Mouse (Mus musculus) C3H10T1/2 (cell line): Measurements from ENCODE around the gene Mvb12a. TPM values are rescaled to one million over a fixed set of nuclear protein-coding genes. Genes with fewer than 3 reads are reported as not detected.

Experiments
- polyA plus RNA-seq, 2 experiments: library from polyadenylated mRNA; unstranded; fragments of >200 nt; fragmentation: generic; extraction: Trizol; gene quantifications; one replicate each; pipeline ENCODE4 v1.2.1; 2012; ENCODE audit warnings: missing spikeins in 2 of 2

The Mvb12a gene
- polyA plus RNA-seq, result 100 to 1,000 TPM; 101 to 142 TPM

DNA sequence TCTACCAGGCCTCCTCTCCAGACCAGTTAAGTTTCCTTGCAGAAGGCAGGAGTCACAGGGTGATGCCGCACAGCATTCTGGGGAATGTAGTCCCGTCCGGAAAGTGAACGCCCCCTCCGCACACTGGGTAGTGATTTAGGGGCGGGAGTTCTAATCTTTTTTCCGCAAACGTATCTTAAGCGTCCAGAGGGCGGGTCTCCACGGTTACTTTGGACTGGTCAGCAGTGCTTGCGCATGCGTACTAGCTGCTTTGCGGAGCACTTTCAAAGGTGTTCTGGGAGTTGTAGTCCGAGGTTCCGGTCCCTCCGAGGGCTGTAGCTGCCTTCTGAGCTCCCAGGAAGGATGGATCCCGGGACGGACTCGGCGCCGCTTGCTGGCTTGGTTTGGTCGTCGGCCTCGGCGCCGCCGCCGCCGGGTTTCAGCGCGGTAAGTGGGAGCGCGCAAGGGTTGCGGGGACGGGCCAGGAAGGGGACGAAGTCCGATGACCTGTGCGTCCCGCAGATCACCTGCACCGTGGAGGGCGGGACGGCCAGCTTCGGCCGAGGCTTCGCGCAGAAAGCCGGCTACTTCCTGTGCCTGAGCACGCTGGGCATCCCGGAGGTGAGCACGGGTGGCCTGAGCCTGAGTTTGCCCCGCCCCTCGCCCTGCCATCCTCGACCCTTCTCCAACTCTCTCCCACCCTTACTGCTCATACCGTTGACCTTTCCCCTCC is at the start of gene Mvb12a:
Gene Mvb12a (plus strand): TSS at position 291 of the 712 bp plus-strand sequence.

DNA sequence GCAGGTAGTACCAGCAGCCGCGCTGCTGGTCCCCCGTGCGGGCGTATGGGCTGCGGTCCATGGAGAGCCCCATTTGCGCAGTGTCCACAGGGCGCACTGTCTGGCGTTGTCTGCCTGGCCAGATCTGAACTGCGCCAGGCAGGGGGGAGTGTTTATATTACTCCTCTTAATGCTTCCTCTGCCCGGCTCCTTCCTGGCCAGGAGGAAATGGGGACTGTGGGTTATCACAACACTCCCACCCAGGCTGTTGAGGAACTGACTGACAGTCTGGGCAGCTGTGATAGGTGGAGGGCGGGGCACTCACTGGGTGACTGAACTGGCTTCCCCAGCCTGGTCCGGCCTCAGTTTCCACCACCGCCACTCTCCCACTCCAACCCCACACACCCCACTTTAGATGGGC is 31.1 kb upstream of the Mvb12a start, which contains the start of gene Plvap:
Gene Plvap (minus strand): TSS at position 109 of the 400 bp plus-strand sequence.

DNA sequence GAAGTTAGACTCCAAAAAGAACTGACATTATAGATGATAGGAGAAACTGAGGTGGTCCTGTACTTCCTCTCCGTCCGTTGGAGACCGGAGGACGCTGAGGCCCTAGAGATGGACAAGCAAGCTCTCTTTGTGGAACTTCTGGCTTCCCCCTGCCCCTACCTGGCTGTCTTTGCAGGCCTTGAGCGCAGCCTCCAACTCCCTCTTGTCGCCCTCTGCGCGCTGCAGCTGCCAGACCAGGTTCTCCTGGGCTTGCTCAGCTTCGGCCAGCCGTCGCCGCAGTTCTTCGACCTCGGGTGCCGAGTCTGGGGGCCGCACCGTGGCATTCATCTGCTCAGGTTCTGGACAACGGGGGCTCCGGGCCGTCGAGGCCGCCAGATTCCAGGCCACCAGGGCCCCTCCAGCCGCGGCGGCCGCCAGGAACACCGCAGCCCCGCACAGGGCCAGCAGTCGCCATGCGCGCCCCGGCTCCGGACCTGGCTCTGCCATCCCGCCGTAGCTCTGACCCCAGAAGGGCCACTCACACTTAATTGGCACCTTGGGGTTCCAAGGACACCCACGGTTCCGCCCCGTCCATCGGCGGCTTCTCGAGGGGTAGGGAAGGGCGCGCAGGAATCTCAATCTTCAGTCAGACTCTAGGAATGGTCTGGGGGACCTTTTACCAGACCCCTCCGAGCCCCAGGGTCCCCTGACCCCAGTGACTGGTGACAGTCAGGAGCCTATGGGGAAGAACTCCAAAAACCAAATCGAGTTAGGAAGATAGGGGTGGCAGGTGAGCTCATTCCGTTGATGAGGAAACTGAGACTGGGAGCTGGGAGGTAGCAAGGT is 17.3 kb upstream of the Mvb12a start, which contains the start of gene Ccdc194:
Gene Ccdc194 (minus strand): TSS at position 486 of the 825 bp plus-strand sequence.

GRCm38 (mm10) chr8:71537028-71537867 is 5.5 kb upstream of the Mvb12a start, which contains the start of gene Bst2:
Gene Bst2, minus strand, starts transcription at chr8:71537456.

DNA sequence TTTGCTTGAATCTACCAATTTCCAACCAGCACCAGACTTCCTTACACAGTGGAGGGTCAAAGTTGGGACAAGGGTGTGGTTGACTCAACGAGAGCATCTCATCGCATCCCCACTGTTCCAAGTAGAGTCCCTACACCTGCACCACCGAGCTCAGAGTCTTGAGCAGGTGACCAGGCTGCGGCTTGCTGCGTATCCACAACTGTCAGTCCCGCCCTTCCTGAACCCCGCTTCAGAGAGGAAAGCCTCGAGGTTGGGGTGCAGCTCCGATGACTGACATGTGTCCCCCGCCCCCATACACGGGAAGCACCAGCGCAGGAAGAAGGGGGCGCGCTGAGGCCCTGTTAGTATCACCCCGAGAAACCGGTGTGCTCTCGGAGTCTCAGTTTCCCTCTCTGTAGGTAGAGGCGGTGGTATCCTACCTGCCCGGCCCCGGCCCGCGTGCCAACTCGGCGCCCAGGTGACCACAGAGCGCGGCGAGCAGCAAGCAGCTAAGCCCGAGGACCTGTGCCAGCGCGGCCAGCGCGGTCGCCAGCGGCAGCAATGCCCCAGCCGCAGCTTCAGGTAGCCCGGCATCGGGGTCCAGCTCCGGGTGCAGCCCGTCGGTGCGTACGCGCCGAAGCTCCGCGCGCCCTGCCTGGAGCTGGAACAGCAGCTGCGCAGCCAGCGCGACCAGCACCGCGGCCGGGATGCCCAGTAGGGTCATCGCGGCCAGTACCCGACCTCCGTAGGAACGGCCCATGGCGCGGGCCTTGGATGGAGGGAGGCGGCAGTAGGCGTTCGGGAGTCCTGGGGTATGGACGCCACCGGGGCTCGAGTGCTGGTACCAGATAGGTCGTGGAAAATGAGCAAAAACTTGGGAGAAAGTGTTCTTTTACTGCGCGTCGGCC is 15.6 kb downstream of the Mvb12a start, which contains the start of gene Tmem221:
Gene Tmem221 (minus strand): TSS at position 801 of the 887 bp plus-strand sequence.

GRCm38 (mm10) chr8:71566501-71566900 is 23.8 kb downstream of the Mvb12a start, which contains the start of gene Nxnl1:
Gene Nxnl1, minus strand, starts transcription at chr8:71566601.

DNA sequence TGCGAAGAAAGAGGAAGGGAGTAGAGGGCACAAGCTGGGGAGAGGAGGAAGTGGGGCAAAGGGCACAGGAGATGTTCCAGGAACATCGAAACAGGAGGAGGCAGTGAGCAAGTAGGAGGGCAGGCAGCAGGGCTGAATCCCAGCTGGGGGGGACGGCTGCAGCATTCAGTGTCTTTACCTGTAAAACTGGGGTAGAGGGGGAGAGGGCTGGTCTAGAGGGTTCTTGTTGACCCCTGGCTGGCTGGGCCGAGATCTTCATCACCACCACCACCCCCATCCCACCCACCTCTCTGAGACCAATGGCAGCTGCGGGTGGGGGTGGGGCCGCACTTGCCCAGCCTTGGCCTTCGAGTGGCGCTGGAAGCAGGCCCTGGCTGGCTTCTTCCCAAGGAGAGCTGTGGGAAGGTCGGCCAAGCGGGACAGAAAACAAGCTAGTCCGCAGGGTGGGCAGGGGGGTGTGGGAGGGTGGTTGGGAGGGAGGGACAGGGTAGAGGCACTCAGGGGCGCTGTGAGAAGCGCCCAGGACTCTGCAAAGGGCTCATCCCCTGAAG is 25.7 kb downstream of the Mvb12a start, which contains the start of gene Slc27a1:
Gene Slc27a1 (plus strand): TSS at position 496 of the 551 bp plus-strand sequence.

DNA sequence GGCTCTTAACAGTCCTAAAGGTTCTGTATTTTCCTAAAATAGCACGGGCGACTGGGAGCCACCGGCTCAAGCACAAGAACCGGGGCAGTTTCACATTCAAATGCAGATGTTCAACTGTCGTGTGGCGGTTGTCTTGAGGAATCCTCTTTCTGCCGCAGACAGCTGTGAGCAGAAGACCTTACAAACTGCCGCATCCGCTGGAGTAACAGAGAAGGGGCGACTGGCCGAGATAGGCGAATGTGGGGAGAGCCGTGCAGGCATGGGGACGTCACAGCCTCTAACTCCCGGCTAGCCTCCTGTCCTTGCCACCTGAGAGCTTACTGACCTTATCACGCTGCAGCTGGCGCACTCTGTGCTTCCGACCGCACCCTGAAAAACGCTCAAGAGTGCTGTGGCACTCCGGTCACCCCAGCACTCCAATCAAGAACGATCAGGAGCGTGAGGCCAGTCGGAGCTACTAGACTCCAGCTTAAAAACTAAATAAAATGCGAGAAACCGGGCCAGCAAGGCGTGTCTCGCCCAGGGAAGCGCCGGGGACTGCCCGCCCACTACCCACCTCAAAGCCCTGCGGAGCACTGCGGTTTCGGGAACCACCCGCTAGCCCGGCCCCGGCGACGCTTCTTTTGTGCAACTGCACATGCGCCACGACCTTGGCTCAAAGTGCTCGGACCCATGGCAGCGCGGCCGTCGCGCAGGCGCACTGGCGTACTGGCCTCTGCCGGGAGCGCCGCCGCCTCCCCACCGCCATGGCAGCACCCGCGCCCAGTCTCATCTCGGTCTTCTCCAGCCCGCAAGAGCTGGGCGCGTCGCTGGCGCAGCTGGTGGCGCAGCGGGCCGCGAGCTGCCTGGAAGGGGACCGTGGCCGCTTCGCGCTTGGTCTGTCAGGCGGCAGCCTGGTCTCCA is 49.0 kb downstream of the Mvb12a start, which contains the start of gene Pgls:
Gene Pgls (plus strand): TSS at position 706 of the 903 bp plus-strand sequence.

GRCm38 (mm10) chr8:71597451-71597850 is 54.7 kb downstream of the Mvb12a start, which contains the start of gene Fam129c:
Gene Fam129c, plus strand, starts transcription at chr8:71597648.

Other genes starting within 250 kb of the Mvb12a start
- 100 to 1,000 TPM; 189 to 219 TPM for gene Use1, start 176.1 kb upstream of the Mvb12a start, polyA plus RNA-seq
- 10 to 100 TPM; 22.1 to 26.8 TPM for gene Ocel1, start 171.6 kb upstream of the Mvb12a start, polyA plus RNA-seq
- 10 to 100 TPM; 49.2 to 58.0 TPM for gene Nr2f6, start 161.0 kb upstream of the Mvb12a start, polyA plus RNA-seq
- under 1 TPM in 1 of 2 experiments, not detected in 1; 0.08 TPM for gene Ushbp1, start 147.1 kb upstream of the Mvb12a start, polyA plus RNA-seq
- 100 to 1,000 TPM; 111 to 146 TPM for gene Babam1, start 146.1 kb upstream of the Mvb12a start, polyA plus RNA-seq
- 10 to 100 TPM in 1 of 2 experiments, 1 to 10 TPM in 1; 5.8 to 17.1 TPM for gene Ankle1, start 136.9 kb upstream of the Mvb12a start, polyA plus RNA-seq
- gene Abhd8, start 79.3 kb upstream of the Mvb12a start, polyA plus RNA-seq, result 100 to 1,000 TPM in 1 of 2 experiments, 10 to 100 TPM in 1; 62.4 to 135 TPM
- gene Mrpl34, start 78.0 kb upstream of the Mvb12a start, polyA plus RNA-seq, result 100 to 1,000 TPM in 1 of 2 experiments, 10 to 100 TPM in 1; 85.2 to 111 TPM
- gene Dda1, start 73.7 kb upstream of the Mvb12a start, polyA plus RNA-seq, result 10 to 100 TPM; 60.9 to 90.0 TPM
- 10 to 100 TPM in 1 of 2 experiments, 1 to 10 TPM in 1; 4.6 to 25.7 TPM for gene Ano8, start 57.0 kb upstream of the Mvb12a start, polyA plus RNA-seq
- gene Gtpbp3, start 54.8 kb upstream of the Mvb12a start, polyA plus RNA-seq, result 10 to 100 TPM; 16.4 to 24.2 TPM
- gene Plvap, start 31.2 kb upstream of the Mvb12a start, polyA plus RNA-seq, result 1 to 10 TPM in 1 of 2 experiments, under 1 TPM in 1; 0.33 to 1.3 TPM
- under 1 TPM; 0.01 to 0.32 TPM for gene Ccdc194, start 17.2 kb upstream of the Mvb12a start, polyA plus RNA-seq
- 10 to 100 TPM; 11.1 to 98.6 TPM for gene Bst2, start 5.5 kb upstream of the Mvb12a start, polyA plus RNA-seq
- not detected for gene Tmem221, start 15.9 kb downstream of the Mvb12a start, polyA plus RNA-seq
- gene Nxnl1, start 23.7 kb downstream of the Mvb12a start, polyA plus RNA-seq, result under 1 TPM in 1 of 2 experiments, not detected in 1; 0.04 TPM
- 10 to 100 TPM; 10.5 to 16.2 TPM for gene Slc27a1, start 26.0 kb downstream of the Mvb12a start, polyA plus RNA-seq
- gene Pgls, start 49.3 kb downstream of the Mvb12a start, polyA plus RNA-seq, result 100 to 1,000 TPM; 229 to 539 TPM
- gene Fam129c, start 54.7 kb downstream of the Mvb12a start, polyA plus RNA-seq, result 1 to 10 TPM in 1 of 2 experiments, under 1 TPM in 1; 0.47 to 4.4 TPM
- 10 to 100 TPM; 23.2 to 50.3 TPM for gene Colgalt1, start 68.1 kb downstream of the Mvb12a start, polyA plus RNA-seq
- gene Unc13a, start 128.8 kb downstream of the Mvb12a start, polyA plus RNA-seq, result under 1 TPM; 0.51 to 0.96 TPM
- 1 to 10 TPM; 1.3 to 4.2 TPM for gene Jak3, start 133.4 kb downstream of the Mvb12a start, polyA plus RNA-seq
- 1 to 10 TPM in 1 of 2 experiments, under 1 TPM in 1; 0.28 to 2.8 TPM for gene Insl3, start 146.3 kb downstream of the Mvb12a start, polyA plus RNA-seq
- not detected for gene B3gnt3, start 158.9 kb downstream of the Mvb12a start, polyA plus RNA-seq
- gene Fcho1, start 182.8 kb downstream of the Mvb12a start, polyA plus RNA-seq, result under 1 TPM in 1 of 2 experiments, not detected in 1; 0.01 TPM